Mouse (Mus musculus) fat pad, adult 2 months (tissue): ENCODE measurements around the gene Psors1c2.
"Not testable (repeated sequence)": the region's sequence is repeated elsewhere in the genome, so short reads cannot be mapped to it uniquely, and the experiment has no call there.

Experiments used
- DNase-seq: peaks from one replicate; pipeline ENCODE4 v3.0.0-alpha.2; 2011; ENCODE audit warnings: low read depth, low spot score; ENCODE audit errors: extremely low read depth

Psors1c2 gene

DNA sequence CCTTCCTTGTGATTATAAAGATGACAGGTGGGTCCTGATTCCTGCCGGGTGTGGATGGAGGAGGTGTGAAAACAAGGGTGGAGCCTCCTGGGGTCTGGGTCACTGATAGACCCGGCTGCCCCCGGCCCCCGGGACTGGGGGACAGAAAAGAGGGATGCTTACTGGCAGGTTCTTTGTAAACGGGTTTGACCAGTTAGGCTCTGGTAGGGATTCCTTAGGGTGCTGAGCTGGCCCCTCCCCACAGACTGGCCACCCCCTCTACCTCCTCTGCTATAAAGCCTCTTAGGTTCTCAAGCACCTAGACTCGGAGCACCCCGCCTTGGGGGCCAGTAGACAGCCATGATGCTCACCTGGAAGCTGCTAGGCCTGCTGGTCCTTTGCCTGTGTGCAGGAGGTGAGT lies at the start of gene Psors1c2:
Gene Psors1c2, plus strand, starts transcription at position 301 of the 400 bp plus-strand sequence.
- DNase-seq = no peak

DNA sequence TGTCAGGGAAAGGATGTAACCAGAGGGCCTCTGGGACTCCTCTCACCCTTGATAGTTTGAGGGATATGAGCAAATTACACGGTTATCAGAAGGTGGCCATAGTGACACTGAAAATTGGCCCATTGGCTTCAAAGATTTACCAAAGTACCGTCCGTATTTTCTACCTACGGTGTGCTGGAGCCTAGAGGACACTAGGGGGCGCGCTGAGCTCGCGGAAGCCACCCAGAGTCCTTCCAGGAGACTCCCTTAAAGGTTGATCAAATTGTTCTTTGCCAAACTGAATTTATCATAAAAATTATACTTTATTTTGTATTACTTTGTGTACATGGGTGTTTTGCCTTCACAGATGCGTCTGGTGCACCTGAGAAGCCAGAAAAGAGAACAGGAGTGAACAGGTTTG lies 48.9 kb upstream of the Psors1c2 start:
- no peak for DNase-seq

DNA sequence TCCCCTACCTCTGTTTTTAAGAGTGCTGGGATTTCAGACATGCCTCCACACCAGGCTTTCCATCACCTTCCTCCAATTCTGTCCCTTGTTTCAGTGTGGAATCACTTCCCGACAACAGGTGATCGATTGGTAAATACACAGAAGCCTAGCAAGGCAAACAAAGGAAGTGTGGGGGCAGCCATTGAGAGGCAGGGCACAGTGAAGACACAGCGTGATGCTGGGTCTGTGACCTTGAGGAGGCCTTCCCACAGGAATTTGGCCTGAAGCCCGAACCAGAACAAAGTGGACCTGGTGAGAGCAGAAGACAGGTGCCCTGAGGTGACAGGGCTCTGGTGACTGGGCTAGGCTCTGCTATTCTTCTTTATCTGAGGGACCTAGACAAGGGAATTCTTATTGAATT lies 47.3 kb upstream of the Psors1c2 start:
- no peak for DNase-seq

DNA sequence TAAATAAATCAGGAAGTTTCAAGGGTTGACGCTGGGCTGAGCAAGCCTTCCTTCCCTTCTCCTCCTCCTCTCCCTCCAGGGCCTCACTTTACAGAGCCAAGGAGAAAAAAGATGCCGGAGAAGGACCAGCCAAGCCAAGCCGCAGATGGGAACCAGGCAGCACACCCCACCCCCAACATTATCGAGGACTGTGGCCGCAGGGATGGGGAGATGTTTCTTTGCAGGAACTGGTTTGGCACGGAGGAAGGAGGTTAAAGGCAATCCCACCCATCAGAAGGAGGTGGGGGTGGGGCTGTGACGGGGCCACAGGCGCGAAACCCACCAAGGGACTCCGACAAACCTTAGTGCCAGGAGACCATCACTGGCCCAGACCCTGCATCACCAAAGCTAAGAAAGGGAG lies 46.3 kb upstream of the Psors1c2 start:
- no peak for DNase-seq

DNA sequence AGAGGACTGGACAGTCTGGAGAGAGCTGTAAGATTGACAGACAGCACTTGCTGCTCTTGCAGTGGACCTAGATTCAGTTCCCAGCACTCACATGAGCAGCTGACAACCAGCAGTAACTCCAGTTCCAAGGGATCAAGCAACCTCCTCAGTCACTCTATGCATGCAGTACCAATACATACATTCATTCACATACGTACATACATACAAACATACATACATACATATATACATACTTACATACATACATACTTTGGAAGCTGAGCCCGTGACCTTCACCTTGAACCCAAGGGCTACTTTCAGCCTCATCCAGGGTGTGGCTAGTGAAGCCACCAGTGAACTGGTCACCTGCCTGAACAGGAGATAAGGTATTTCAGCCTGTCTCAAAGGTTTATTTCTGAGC lies 45.0 kb upstream of the Psors1c2 start:
- DNase-seq = no peak

DNA sequence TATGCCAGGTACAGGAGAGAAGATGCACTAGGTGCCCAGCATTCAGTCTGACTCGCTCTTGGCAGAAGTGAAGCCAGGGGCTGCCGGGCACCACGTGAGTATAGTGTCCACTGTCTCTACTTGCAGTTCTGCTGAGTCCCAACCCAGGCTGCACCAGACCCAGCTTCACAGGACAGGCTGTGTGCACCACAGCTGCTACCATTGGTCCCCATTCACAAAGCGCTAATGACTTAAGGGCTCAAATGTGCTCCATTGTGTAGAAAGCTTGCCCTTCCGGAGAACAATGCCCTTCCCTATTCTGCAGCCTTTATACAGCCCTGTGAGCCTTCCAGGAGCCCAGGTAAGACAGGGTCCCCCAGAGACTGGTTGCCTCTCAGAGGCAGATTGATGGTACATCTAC lies 42.7 kb upstream of the Psors1c2 start:
- no peak for DNase-seq

DNA sequence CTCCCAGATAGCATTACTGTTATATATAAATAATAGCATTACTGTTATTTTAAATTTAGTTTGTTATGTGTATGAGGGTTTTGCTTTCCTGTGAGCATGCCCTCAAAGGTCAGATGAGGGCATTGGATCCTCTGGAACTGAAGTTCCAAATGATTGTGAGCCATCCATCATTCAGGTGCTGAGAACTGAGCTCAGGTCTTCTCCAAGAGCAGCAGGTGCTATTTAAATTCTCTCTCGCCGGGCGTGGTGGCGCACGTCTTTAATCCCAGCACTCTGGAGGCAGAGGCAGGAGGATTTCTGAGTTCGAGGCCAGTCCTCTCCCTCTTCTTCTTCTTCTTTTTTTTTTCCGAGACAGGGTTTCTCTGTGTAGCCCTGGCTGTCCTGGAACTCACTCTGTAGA lies 35.9 kb upstream of the Psors1c2 start:
- no peak for DNase-seq

DNA sequence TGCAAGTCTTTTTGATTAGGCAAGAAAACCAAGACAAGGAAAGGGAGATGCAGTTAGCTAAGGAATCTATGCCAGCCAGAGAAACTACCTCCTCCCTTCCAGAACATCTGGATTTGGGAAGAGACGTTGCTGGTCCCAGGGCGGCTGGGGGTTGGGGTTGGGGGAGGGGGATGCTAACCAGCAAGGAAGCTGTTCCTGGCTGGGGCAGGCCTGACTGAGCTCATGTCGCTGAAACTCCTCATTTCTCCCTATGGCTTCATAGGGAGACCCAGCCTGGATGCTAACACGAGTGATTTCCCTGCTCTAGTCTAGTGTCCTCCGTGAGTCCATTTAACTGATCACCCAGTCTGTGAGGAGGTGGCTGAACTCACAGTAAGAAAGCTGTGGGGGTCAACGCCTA lies 30.8 kb upstream of the Psors1c2 start:
- no peak for DNase-seq

DNA sequence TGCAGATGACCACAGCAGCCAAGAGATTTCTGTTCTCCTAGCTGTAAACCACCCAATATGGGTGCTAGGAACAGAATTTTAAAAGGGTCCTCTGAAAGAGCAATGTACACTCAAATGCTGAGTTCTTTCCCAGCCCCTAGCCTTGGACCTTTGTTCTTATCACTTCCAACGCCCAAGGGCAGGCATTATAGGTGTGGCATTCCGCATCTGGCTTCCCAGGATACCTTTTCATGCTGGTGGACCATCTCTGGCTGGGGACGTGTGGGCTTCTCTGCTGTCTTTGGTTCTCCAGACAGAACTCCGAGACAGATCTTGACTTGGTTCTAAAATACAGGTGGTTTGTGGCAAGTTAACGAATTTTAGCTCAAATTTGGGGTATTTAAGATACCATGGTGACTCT lies 30.2 kb upstream of the Psors1c2 start:
- DNase-seq = no peak

DNA sequence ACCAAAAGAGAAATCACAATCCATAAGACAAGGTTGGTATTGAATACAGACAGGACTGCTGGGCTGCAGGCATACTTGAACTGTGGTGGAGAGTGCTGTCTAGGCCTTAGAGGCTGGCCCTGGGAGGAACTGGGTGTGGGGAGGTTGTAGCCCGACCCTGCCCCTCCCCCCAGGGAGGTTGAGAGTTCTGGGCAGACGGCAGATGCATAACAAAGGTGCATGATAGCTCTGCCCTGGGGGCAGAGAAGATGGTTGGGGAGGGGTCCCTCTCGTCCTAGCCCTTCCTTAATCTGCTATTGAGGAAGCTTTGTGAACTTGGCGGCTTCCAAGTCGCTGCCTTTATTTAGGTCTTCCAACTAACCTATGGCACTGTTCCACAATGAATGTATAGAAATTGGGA lies 29.2 kb upstream of the Psors1c2 start:
- DNase-seq = no peak

DNA sequence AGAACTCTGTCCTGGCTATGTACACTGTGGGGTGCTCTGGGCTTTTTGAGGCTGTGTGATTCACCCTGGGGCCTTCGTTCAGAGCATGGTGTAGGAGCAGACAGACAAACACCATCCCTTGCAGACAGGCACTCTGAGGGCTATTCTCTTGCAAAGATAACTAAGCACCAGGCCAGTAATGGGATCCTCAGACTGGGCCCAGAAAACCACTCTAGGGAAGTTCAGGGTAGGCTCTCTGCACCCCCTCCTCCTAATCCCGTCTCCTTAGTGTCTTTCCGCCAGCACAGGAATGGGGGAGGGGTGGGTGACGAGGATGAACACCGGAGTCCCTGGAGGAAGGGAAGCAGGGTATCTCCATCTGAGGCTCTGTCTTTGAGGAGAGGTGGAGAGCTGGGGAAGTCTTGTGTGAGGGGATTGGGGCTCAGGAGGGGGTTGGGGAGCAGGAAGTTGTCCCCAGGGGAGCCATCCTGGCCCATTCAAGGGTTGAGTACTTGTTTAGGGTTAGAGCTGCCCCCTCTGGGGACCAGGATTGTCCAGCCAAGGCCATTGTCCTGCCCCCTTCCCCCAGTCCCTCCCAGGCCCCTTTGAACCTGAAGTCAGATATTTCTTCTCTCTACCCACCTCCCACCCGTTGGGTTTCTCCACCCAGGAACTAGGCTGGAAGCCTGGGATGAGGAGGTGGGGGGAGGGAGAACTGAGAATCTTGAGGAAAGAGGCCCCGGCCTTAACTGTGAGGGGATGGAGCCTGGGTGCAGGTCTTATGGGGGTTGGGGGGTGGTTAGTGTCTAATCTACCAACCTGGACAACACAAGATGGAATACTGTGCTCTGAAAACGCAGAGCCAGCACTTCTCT lies 28.1 kb upstream of the Psors1c2 start:
- DNase-seq = no peak

DNA sequence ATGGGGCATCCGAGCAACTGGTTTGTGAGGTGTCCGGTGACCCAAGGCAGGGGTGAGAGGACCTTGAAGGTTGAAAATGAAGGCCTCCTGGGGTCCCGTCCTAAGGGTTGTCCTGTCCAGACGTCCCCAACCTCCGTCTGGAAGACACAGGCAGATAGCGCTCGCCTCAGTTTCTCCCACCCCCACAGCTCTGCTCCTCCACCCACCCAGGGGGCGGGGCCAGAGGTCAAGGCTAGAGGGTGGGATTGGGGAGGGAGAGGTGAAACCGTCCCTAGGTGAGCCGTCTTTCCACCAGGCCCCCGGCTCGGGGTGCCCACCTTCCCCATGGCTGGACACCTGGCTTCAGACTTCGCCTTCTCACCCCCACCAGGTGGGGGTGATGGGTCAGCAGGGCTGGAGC lies 27.2 kb upstream of the Psors1c2 start, which contains the start of gene Pou5f1:
Gene Pou5f1, plus strand, starts transcription at position 243 of the 400 bp plus-strand sequence.
- DNase-seq = no peak

DNA sequence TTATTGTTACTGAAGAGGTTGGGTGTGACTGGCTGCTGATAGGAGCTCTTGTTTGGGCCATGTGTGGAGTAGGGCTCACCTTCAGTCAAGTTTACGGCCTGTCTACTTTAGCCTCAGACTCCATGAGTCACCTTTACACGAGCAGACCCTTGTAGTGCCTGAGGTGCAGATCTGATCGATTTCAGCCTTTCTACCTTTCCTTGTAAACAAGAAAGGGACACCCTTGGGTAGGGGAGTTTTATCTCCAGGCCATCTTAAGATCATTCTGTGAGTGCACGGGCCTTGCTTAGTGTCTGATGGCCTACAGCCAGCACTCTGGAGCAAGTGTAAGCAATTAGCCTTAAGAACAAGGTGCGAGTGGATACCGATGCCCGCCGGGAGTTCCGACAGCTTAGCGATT lies 26.1 kb upstream of the Psors1c2 start:
- no peak for DNase-seq

DNA sequence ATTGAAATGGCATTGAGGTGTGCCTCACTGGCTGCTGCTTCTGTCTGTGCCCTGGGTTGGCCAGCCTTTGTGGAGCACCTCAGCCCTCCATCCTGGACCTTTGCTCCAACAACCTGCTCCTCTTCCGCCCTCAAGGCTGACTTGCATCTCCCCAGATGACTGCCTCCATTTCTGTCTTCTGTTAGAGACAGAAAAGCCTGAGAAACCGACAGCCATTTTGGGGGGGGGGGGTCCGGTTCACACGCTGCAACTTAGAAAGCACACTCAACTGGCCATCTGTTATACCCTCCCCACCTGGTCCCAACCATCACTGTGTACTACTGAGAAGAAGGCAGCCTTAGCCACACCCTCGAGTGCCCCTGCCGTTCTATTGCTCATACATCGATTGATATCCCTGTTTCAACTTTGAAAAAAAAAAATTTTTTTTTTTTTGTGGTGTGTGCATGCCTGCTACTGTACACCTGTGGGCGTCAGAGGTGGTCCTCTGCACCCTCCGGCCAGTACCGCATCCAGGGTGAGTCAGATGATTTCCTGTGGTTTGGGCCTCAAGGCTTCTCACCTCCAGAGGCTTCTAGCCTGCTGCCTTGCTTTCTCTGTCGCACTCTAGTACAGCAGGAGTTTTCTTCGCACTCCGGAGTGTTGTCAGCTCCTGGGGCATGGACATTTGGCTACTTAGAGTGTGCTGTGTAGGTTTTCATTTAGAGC lies 25.3 kb upstream of the Psors1c2 start:
- no peak for DNase-seq

DNA sequence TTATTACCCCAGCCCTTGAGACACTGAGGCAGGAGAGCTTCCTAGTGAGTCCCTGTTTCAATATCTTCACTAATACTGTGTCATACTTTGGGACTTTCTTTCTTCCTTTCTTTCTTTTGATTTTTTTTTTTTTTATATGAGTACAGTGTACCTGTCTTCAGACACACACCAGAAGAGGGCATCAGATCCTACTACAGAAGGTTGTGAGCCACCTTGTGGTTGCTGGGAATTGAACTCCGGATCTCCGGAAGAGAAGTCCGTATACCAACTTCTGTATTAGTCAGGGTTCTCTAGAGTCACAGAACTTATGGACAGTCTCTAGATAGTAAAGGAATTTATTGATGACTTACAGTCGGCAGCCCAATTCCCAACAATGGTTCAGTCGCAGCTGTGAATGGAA lies 24.7 kb upstream of the Psors1c2 start:
- not testable (repeated sequence) for DNase-seq

DNA sequence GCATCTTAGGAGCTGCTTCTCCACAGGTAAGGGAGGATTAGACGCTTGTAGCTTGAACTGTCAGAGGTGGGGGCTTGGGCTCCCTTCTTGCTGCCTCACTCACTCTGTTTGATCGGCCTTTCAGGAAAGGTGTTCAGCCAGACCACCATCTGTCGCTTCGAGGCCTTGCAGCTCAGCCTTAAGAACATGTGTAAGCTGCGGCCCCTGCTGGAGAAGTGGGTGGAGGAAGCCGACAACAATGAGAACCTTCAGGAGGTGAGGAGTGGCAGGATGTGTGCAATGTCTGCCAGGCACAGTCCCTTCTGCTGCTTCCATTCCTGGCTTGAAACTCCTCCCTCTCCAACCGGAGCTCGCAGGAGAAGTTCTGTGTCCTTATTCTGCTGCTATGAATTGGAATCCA lies 23.7 kb upstream of the Psors1c2 start:
- DNase-seq = no peak

DNA sequence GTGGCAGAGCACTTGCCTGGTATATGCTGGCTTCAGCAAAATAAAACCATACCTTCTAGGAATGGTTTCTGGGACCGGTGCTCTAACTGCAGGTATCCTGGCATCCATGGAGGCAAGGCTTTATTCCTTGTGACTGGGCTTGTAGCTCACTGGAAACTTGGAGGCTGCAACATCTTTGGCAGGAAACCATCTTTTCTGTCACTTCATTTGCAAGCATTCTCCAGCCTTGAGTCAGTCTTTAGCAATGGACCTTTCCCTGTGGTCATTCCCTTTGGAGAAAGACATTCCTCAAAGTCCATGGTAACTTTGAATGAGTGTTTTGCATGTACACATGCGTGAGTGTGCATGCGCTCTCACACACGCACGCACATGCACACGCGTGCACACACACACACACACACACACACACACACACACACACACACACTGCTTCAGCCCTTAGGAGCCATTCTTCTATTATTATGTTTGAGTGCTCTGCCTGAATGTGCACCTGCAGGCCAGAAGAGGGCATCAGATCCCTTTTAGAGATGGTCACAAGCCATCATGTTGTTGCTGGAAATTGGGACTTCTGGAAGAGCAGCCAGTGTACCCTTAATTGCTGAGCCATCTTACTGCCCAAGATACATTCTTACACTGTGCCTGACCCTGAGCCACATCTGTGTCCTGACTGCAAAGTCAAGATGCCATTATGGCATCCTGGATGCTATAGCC lies 19.9 kb upstream of the Psors1c2 start:
- DNase-seq = no peak

DNA sequence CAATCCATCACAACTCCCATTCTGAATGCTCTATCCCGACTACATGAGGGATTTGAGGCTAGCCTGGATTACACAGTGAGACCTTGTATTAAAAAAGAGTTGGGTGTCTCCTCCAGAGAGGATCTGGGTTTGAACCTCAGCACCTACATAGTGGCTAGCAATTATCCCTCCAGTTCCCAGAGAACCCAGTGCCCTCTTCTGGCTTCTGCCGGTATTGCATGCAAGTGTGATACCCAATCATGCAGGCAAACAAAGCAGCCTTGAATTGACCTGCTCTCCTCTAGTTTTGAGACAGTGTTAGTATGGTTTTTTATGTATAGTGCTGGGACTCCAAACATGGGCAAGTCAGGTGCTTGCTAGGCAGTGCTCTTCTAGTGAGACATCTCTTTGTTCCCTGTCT lies 19.1 kb upstream of the Psors1c2 start:
- no peak for DNase-seq

DNA sequence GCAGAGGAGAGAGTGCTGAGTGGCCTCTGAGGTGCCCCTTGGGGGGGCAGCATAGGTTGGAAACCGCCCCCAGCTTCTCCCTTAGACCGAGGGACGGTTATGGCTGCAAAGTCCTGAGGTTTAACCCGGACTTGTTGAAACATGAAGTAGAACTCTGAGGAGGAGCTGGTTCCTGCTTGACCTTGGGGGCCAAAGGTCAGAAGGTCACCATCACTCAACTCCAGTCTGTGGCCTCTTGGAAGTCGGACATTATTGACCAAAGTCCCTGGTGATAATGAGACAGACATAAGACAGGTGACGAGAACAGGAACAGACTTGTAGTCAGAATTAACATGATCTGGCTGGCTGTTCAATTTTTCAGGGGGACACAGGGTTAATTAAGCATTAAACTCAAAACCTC lies 18.2 kb upstream of the Psors1c2 start:
- no peak for DNase-seq

DNA sequence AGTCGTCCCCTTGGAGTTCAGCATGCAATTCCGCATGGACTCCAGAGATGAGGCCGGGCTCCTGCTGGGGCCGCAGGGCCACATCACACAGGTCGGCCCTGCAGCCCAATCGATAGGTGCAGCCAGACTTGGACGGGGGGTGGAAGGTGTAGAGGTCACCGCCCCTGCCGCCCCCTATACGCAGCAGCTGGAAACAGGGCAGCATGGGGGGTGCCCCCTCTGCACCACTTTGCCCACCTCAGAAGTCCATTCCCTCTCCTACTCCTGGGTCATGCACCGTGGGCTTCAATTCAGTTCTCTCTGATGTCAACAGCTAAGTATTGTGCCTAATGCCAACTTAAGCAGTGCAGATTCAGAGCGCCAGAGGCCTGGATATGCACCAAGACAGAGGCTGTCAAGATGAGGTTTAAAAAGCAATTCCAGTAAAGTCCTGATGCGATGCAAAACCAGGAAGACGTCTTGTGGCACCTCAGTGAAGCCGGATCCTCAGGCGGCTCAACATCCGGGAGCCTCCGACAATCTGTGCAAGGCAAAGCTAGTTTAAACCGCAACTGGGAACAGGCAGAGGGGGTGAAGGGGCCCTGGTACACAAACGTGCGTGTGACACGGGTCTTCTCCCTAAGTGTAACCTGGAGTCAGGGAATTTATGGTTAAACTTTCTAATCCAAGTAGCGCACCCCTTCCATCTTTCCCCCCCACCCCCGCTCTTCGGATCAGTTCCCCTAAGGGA lies 16.9 kb upstream of the Psors1c2 start:
- no peak for DNase-seq
